Mouse (Mus musculus) kidney, adult 2 months (tissue): Measurements from ENCODE around the gene Olfr493.

Source experiments
- CTCF ChIP-seq: fragments of 200-500 bp; conservative IDR thresholded peaks from 2 replicates; pipeline ENCODE4 v1.5.1; 2011; ENCODE audit warnings: low read depth, mild to moderate bottlenecking, control low read depth, low read length, moderate library complexity, mixed read lengths; ENCODE audit not compliant: insufficient read depth, insufficient read length
- POLR2A ChIP-seq: fragments of 200-500 bp; IDR thresholded peaks from one replicate; pipeline ENCODE4 v1.6.1; 2011; ENCODE audit warnings: low read depth, low read length, control low read depth

- TF ChIP-seq CTCF (no peak), POLR2A (no peak)
Observed at GRCm38 (mm10) chr7:108346879-108347278, at the start of gene Olfr493.
